Mouse (Mus musculus): Measurements from ENCODE around the gene Pafah2. TPM values are rescaled to one million over a fixed set of nuclear protein-coding genes. Genes with fewer than 3 reads are reported as not detected.
"Not testable (repeated sequence)": the region's sequence is repeated elsewhere in the genome, so short reads cannot be mapped to it uniquely, and the experiment has no call there.

Gene Pafah2
- total RNA-seq, 2 experiments from 2014 or later = 4.2 to 5.4 TPM

- ATAC-seq (replicated peaks; ENCODE audit: low FRiP score, poor library complexity, severe bottlenecking) = no peak
These were observed 24.7 kb upstream of the Pafah2 start for GRCm38 (mm10) chr4:134371316-134371855.

- ATAC-seq (replicated peaks; ENCODE audit: low FRiP score, poor library complexity, severe bottlenecking) = no peak
These were observed 23.8 kb upstream of the Pafah2 start for GRCm38 (mm10) chr4:134372294-134372747.

GRCm38 (mm10) chr4:134373295-134373694, 22.8 kb upstream of the Pafah2 start:
- ATAC-seq (replicated peaks; ENCODE audit: low FRiP score, poor library complexity, severe bottlenecking) = no peak

- no peak for ATAC-seq (replicated peaks; ENCODE audit: low FRiP score, poor library complexity, severe bottlenecking)
These were observed 21.8 kb upstream of the Pafah2 start for GRCm38 (mm10) chr4:134374306-134374705.

GRCm38 (mm10) chr4:134378089-134378615, 18.0 kb upstream of the Pafah2 start:
- ATAC-seq (replicated peaks; ENCODE audit: low FRiP score, poor library complexity, severe bottlenecking) = no peak

- ATAC-seq (replicated peaks; ENCODE audit: low FRiP score, poor library complexity, severe bottlenecking) = no peak
These were observed 16.6 kb upstream of the Pafah2 start for GRCm38 (mm10) chr4:134379510-134379909.

- ATAC-seq (replicated peaks; ENCODE audit: low FRiP score, poor library complexity, severe bottlenecking) = not testable (repeated sequence)
These were observed 12.4 kb upstream of the Pafah2 start, which contains the start of gene Extl1 for GRCm38 (mm10) chr4:134383750-134384149. Gene Extl1 (minus strand): TSS chr4:134383850.

- ATAC-seq (replicated peaks; ENCODE audit: low FRiP score, poor library complexity, severe bottlenecking) = no peak
These were observed 8.9 kb upstream of the Pafah2 start for GRCm38 (mm10) chr4:134387268-134387667.

GRCm38 (mm10) chr4:134388397-134388796, 7.7 kb upstream of the Pafah2 start:
- no peak for ATAC-seq (replicated peaks; ENCODE audit: low FRiP score, poor library complexity, severe bottlenecking)

GRCm38 (mm10) chr4:134391636-134392035, 4.5 kb upstream of the Pafah2 start:
- no peak for ATAC-seq (replicated peaks; ENCODE audit: low FRiP score, poor library complexity, severe bottlenecking)

- no peak for ATAC-seq (replicated peaks; ENCODE audit: low FRiP score, poor library complexity, severe bottlenecking)
These were observed 3.5 kb upstream of the Pafah2 start for GRCm38 (mm10) chr4:134392595-134392994.

- ATAC-seq (replicated peaks; ENCODE audit: low FRiP score, poor library complexity, severe bottlenecking) = no peak
These were observed 3.1 kb upstream of the Pafah2 start for GRCm38 (mm10) chr4:134393026-134393425.

GRCm38 (mm10) chr4:134395142-134395541, 978 bp upstream of the Pafah2 start:
- ATAC-seq (replicated peaks; ENCODE audit: low FRiP score, poor library complexity, severe bottlenecking) = no peak

GRCm38 (mm10) chr4:134397121-134397520, 1.0 kb downstream of the Pafah2 start:
- no peak for ATAC-seq (replicated peaks; ENCODE audit: low FRiP score, poor library complexity, severe bottlenecking)

GRCm38 (mm10) chr4:134397732-134398131, 1.6 kb downstream of the Pafah2 start:
- ATAC-seq (replicated peaks; ENCODE audit: low FRiP score, poor library complexity, severe bottlenecking) = no peak

GRCm38 (mm10) chr4:134400206-134400605, 4.1 kb downstream of the Pafah2 start:
- no peak for ATAC-seq (replicated peaks; ENCODE audit: low FRiP score, poor library complexity, severe bottlenecking)

GRCm38 (mm10) chr4:134401181-134401661, 5.1 kb downstream of the Pafah2 start:
- peak; percentile 56; the same call in 1 of the 2 replicates for ATAC-seq (replicated peaks; ENCODE audit: low FRiP score, poor library complexity, severe bottlenecking)

- no peak for ATAC-seq (replicated peaks; ENCODE audit: low FRiP score, poor library complexity, severe bottlenecking)
These were observed 5.9 kb downstream of the Pafah2 start for GRCm38 (mm10) chr4:134401856-134402570.

- ATAC-seq (replicated peaks; ENCODE audit: low FRiP score, poor library complexity, severe bottlenecking) = no peak
These were observed 6.6 kb downstream of the Pafah2 start for GRCm38 (mm10) chr4:134402571-134403262.

- no peak for ATAC-seq (replicated peaks; ENCODE audit: low FRiP score, poor library complexity, severe bottlenecking)
These were observed 7.6 kb downstream of the Pafah2 start for GRCm38 (mm10) chr4:134403721-134404120.
